Mouse (Mus musculus) ES-Bruce4 (cell line): ENCODE measurements around the gene Ntf5. TPM values are rescaled to one million over a fixed set of nuclear protein-coding genes. Genes with fewer than 3 reads are reported as not detected.
A peak's percentile ranks its signal among the peaks of the same experiment; 100 is the strongest.

Experiments used
- H3K27ac ChIP-seq: 2 replicates; pipeline ENCODE4 v1.5.1; 2012; ENCODE audit warnings: low read length, inconsistent platforms; ENCODE audit not compliant: insufficient read depth
- H3K27me3 ChIP-seq: 2 replicates; pipeline ENCODE4 v1.6.1; 2012; ENCODE audit warnings: mild to moderate bottlenecking, low read length, inconsistent platforms; ENCODE audit not compliant: control insufficient read depth, poor library complexity, insufficient read depth, severe bottlenecking
- H3K36me3 ChIP-seq: 2 replicates; pipeline ENCODE4 v1.6.1; 2012; ENCODE audit warnings: inconsistent platforms, mild to moderate bottlenecking, low read length, moderate library complexity; ENCODE audit not compliant: control insufficient read depth, poor library complexity, insufficient read depth, severe bottlenecking
- H3K4me1 ChIP-seq: one replicate; pipeline ENCODE4 v1.8.1; 2011; ENCODE audit warnings: low read length; ENCODE audit not compliant: control insufficient read depth, insufficient read depth
- H3K4me3 ChIP-seq: 2 replicates; pipeline ENCODE4 v1.5.1; 2011; ENCODE audit warnings: low read depth, mild to moderate bottlenecking, low read length
- H3K9ac ChIP-seq: 2 replicates; pipeline ENCODE4 v1.6.1; 2012; ENCODE audit warnings: low read depth, mild to moderate bottlenecking, inconsistent platforms; ENCODE audit not compliant: poor library complexity, severe bottlenecking
- H3K9me3 ChIP-seq: replicated peaks from 2 replicates; pipeline ENCODE4 v1.6.1; 2012; ENCODE audit warnings: mild to moderate bottlenecking, low read length, inconsistent platforms; ENCODE audit not compliant: control insufficient read depth, poor library complexity, insufficient read depth, severe bottlenecking
- CTCF ChIP-seq: IDR thresholded peaks from one replicate; pipeline ENCODE4 v1.8.1; 2011; ENCODE audit warnings: low read depth, low read length
- EP300 ChIP-seq: IDR thresholded peaks from 2 replicates; pipeline ENCODE4 v1.6.1; 2011; ENCODE audit warnings: low read depth, low read length; ENCODE audit not compliant: insufficient read depth
- POLR2A ChIP-seq: IDR thresholded peaks from one replicate; pipeline ENCODE4 v1.8.1; 2011; ENCODE audit warnings: low read length; ENCODE audit not compliant: insufficient read depth
- polyA plus RNA-seq: library from polyadenylated mRNA; stranded (reverse); fragments of >200 nt; gene quantifications from 2 replicates; pipeline ENCODE4 v1.2.4, GENCODE M21; 2011; ENCODE audit warnings: low read depth; ENCODE audit not compliant: missing spikeins, insufficient read depth, insufficient read length

Gene Ntf5
- polyA plus RNA-seq, 1 experiment: 5.0 TPM

DNA sequence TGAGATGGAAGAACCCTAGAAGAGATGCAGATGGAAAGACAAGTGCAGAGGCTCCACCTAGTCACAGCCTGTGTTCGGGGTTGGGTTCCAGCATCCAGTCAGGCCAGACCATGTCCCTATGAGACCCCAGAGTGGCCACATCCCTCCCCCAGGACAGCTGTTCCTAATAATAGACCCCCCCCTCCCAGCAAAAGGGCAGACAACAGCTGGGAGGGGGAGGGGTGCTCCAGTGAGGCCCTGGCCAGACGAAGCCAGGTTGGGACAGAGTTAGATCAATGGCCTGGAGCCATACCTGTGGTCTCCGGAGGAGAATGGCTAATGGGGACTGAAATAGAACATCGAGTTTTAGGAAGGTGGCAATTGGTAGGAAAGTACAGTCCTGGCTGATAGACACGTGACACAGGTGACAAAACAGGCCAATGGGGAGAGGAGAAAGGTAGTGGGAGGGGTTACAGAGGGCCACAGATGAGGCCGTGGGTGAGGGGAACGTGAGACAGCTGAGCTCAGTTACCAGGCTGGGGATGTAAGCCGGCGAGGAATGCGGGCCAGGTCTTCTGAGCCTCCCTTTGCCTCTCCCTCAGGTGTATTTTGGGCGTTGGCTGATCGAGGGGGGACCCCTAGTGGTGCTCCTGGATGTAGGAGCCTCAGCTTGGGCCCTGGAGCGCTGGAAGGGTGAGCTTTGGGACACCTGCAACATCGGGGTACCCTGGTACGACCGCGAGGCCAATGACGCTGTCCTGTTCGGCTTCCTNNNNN, 24.2 kb downstream of the Ntf5 start, which contains the start of gene Ruvbl2:
Gene Ruvbl2 (minus strand): TSS at position 576 of the 756 bp plus-strand sequence.
- Histone ChIP-seq H3K4me1 (peaks cover 8% of the 10 kb centered on the region), H3K27ac (0 out of 2 replicates have a peak within 1 kb of the TSS, but pooled peaks have one; percentile 2), H3K27me3 (no peaks in the 10 kb centered on the region), H3K4me3 (peak within 1 kb of the TSS; percentile 41), H3K36me3 (no peaks in the 10 kb centered on the region), H3K9me3 (no peaks in the 10 kb centered on the region), H3K9ac (peak within 1 kb of the TSS; percentile 29; the same call in 1 of the 2 replicates)
- TF ChIP-seq EP300 (no peak), POLR2A (no peak), CTCF (peak; percentile 63)

DNA sequence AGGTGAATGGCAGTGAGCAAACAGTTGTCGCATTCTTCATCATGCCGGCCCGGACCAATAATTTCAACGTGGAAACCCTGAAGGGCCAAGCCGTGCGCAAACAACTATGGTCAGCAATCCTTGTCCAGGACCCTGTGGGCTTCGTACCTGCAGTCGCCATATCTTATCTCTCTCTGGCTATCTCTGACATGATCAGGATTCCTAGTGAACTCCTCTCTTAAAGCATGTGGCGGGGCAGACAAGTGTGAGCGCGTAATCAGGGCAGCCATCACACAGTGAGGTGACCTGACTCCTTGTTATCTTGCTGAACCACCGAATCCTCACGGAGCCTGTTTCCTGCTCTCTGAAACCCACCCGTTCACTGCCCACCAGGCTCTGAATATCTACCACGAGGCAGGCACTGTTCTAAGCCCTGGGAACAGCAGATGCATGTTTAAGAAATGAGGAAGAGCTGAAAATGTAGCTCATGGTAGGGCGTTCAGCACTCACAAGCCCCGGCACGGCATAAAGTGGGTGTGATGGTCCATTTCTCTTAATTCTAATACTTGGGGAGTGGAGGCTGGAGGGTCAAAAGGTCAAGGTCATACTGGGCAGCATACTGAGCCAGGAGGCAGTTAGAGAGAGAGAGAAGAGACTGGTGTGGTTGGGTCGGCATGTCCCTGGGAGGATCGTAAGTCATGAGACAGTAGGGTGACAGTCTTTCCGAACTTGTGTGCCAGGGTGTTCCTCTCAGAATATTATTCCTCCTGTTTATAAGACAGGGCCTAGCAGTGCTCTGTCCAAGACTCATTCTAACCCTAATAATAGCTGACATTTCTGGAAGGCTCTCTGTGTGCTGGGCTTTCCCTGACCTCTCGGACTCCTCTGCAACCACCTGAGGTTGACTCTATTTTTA, 30.3 kb downstream of the Ntf5 start:
- H3K4me3 ChIP-seq: no peak overlapping the region
- no peaks in the 10 kb centered on the region for H3K9me3 ChIP-seq
- 0 out of 2 replicates have a peak, but pooled peaks cover 2% of the 10 kb centered on the region for H3K36me3 ChIP-seq
- H3K27ac ChIP-seq: no peak overlapping the region
- no peaks in the 10 kb centered on the region for H3K27me3 ChIP-seq
- no peak overlapping the region for H3K9ac ChIP-seq
- TF ChIP-seq POLR2A: no peak
- no peak for TF ChIP-seq EP300
- TF ChIP-seq CTCF: no peak
- H3K4me1 ChIP-seq: no peaks in the 10 kb centered on the region

- Histone ChIP-seq H3K4me3 (no peak overlapping the region), H3K9me3 (no peaks in the 10 kb centered on the region), H3K9ac (no peak overlapping the region), H3K4me1 (peaks cover 3% of the 10 kb centered on the region), H3K36me3 (0 out of 2 replicates have a peak, but pooled peaks cover 2% of the 10 kb centered on the region), H3K27me3 (no peaks in the 10 kb centered on the region), H3K27ac (no peak overlapping the region)
- TF ChIP-seq EP300: no peak
- no peak for TF ChIP-seq POLR2A
- TF ChIP-seq CTCF: no peak
Observed at GRCm38 (mm10) chr7:45446589-45446988, 33.1 kb downstream of the Ntf5 start.

GRCm38 (mm10) chr7:45447325-45447990, 34.0 kb downstream of the Ntf5 start:
- Histone ChIP-seq H3K4me1 (peaks cover 3% of the 10 kb centered on the region), H3K27ac (peak overlapping the region; percentile 85), H3K9me3 (no peaks in the 10 kb centered on the region), H3K27me3 (no peaks in the 10 kb centered on the region), H3K9ac (peak overlapping the region; percentile 24), H3K4me3 (peak overlapping the region; percentile 62), H3K36me3 (0 out of 2 replicates have a peak, but pooled peaks cover 7% of the 10 kb centered on the region)
- TF ChIP-seq POLR2A: no peak
- no peak for TF ChIP-seq EP300
- TF ChIP-seq CTCF: peak; percentile 75

GRCm38 (mm10) chr7:45449974-45450373, 36.5 kb downstream of the Ntf5 start:
- TF ChIP-seq POLR2A: no peak
- no peak for TF ChIP-seq EP300
- no peak for TF ChIP-seq CTCF
- Histone ChIP-seq H3K27me3 (no peaks in the 10 kb centered on the region), H3K9me3 (no peaks in the 10 kb centered on the region), H3K4me3 (no peak overlapping the region), H3K36me3 (0 out of 2 replicates have a peak, but pooled peaks cover 5% of the 10 kb centered on the region), H3K9ac (0 out of 2 replicates have a peak overlapping the region, but pooled peaks have one; percentile 9), H3K27ac (peak overlapping the region; percentile 79), H3K4me1 (peaks cover 3% of the 10 kb centered on the region)
